Mouse (Mus musculus) mouse trophoblast stem cell (cell line): ENCODE measurements at regions not wholly inside any gene's neighbourhood (a gene's known extent, or its start where the extent isn't known, plus 50 kb on each side); places are given as distances from the start of the nearest gene placed in this dataset.

Experiments used
- in situ Hi-C, 2 experiments: fragments of 300-500 bp; cut with MseI, MboI; formaldehyde crosslinking; loops; 2 replicates in 1 of 2; 3 replicates in 1 of 2; pipeline ENCODE4 v1.15.1; 2025

GRCm38 (mm10) chr10:67736636-67737035, 175.8 kb downstream of the Zfp365 start:
- in situ Hi-C loops, result loop anchor here in 1 of 2 experiments (10.0 kb wide), 1 partner anchor 422 kb away; no protein-coding TSS in a partner anchor

- in situ Hi-C loops, result loop anchor here in 1 of 2 experiments (10.0 kb wide), 1 partner anchor 417 kb away; no protein-coding TSS in a partner anchor
These were observed 180.9 kb downstream of the Zfp365 start for GRCm38 (mm10) chr10:67731577-67731976.

- in situ Hi-C loops, result loop anchor here in 1 of 2 experiments (10.0 kb wide), 1 partner anchor 414 kb away; no protein-coding TSS in a partner anchor
These were observed 180.5 kb upstream of the Ado start for GRCm38 (mm10) chr10:67729271-67729670.

- in situ Hi-C loops, result loop anchor here in 1 of 2 experiments (10.0 kb wide), 1 partner anchor 413 kb away; no protein-coding TSS in a partner anchor
These were observed 178.8 kb upstream of the Ado start for GRCm38 (mm10) chr10:67727580-67727979.

GRCm38 (mm10) chr10:67726796-67727195, 178.0 kb upstream of the Ado start:
- in situ Hi-C loops, result loop anchor here in 1 of 2 experiments (10.0 kb wide), 1 partner anchor 412 kb away; no protein-coding TSS in a partner anchor

- in situ Hi-C loops, result loop anchor here in 1 of 2 experiments (10.0 kb wide), 1 partner anchor 412 kb away; no protein-coding TSS in a partner anchor
These were observed 177.6 kb upstream of the Ado start for GRCm38 (mm10) chr10:67726351-67726750.

GRCm38 (mm10) chr10:67721787-67722186, 173.0 kb upstream of the Ado start:
- in situ Hi-C loops, result loop anchor here in 1 of 2 experiments (10.0 kb wide), 1 partner anchor 407 kb away; no protein-coding TSS in a partner anchor

- in situ Hi-C loops, result no loop called here
These were observed 168.8 kb upstream of the Ado start for GRCm38 (mm10) chr10:67717506-67717905.

- in situ Hi-C loops, result no loop called here
These were observed 166.3 kb upstream of the Ado start for GRCm38 (mm10) chr10:67715046-67715445.

GRCm38 (mm10) chr10:67713098-67713497, 164.3 kb upstream of the Ado start:
- in situ Hi-C loops, result no loop called here

GRCm38 (mm10) chr10:67712665-67713064, 163.9 kb upstream of the Ado start:
- in situ Hi-C loops, result no loop called here

- in situ Hi-C loops, result no loop called here
These were observed 163.2 kb upstream of the Ado start for GRCm38 (mm10) chr10:67711961-67712360.

GRCm38 (mm10) chr10:67706436-67706835, 157.7 kb upstream of the Ado start:
- in situ Hi-C loops, result no loop called here

- in situ Hi-C loops, result no loop called here
These were observed 154.2 kb upstream of the Ado start for GRCm38 (mm10) chr10:67702783-67703455.

GRCm38 (mm10) chr10:67697401-67698195, 148.8 kb upstream of the Ado start:
- in situ Hi-C loops, result no loop called here

GRCm38 (mm10) chr10:67695891-67696853, 147.4 kb upstream of the Ado start:
- in situ Hi-C loops, result no loop called here

- in situ Hi-C loops, result no loop called here
These were observed 146.0 kb upstream of the Ado start for GRCm38 (mm10) chr10:67694751-67695150.

- in situ Hi-C loops, result no loop called here
These were observed 144.8 kb upstream of the Ado start for GRCm38 (mm10) chr10:67693586-67693985.

- in situ Hi-C loops, result no loop called here
These were observed 141.4 kb upstream of the Ado start for GRCm38 (mm10) chr10:67689944-67690670.

GRCm38 (mm10) chr10:67679382-67679781, 130.6 kb upstream of the Ado start:
- in situ Hi-C loops, result no loop called here
